Comparison of ENCODE assay signal across 11 mouse cellular contexts in genomic region chr2:93780528-93780927, GRCm38 (mm10).
"Had no signal": no experiment of that assay in that cellular context is flagged by ENCODE, and none has a peak within 500 bp of the region (broad histone marks: within the 10 kb centered on the region; RNA-seq: fewer than 3 reads in every experiment).

No protein-coding gene starts in this region.

- H3K4me2 ChIP-seq: liver, embryonic 11.5 days; liver, embryonic 15.5 days; lung, embryonic 15.5 days; midbrain, embryonic 11.5 days had no signal

- H3K9me3 ChIP-seq: liver, embryonic 15.5 days; lung, embryonic 15.5 days; megakaryocyte, embryonic 14.5 days had no signal

- ATAC-seq: midbrain, embryonic 16.5 days had no signal

- H3K36me3 ChIP-seq: liver, embryonic 15.5 days had no signal

- H3K4me3 ChIP-seq: liver, embryonic 15.5 days; lung, embryonic 15.5 days; megakaryocyte, embryonic 14.5 days had no signal

- H3K27ac ChIP-seq: liver, embryonic 15.5 days; macrophage had no signal

- H3K27me3 ChIP-seq: liver, embryonic 15.5 days; lung, embryonic 15.5 days; megakaryocyte, embryonic 14.5 days had no signal

- H3K9ac ChIP-seq: liver, embryonic 15.5 days; lung, embryonic 15.5 days had no signal

- DNase-seq: left cerebral cortex, postnatal 4 days; lung, postnatal 14 days; right cerebral cortex, postnatal 25 days; thymus, postnatal 4 days had no signal
